Mouse (Mus musculus) myocyte (in vitro differentiated cells): ENCODE measurements at regions not wholly inside any gene's neighbourhood (a gene's known extent, or its start where the extent isn't known, plus 50 kb on each side); places are given as distances from the start of the nearest gene placed in this dataset.
"Not testable (repeated sequence)": the region's sequence is repeated elsewhere in the genome, so short reads cannot be mapped to it uniquely, and the experiment has no call there.

Experiments used
- H3K27me3 ChIP-seq: one replicate; pipeline ENCODE4 v1.6.1; 2011; ENCODE audit not compliant: control insufficient read depth, insufficient read depth, insufficient read length
- H3K36me3 ChIP-seq: one replicate; pipeline ENCODE4 v1.6.1; 2011; ENCODE audit not compliant: control insufficient read depth, insufficient read depth
- H3K4me2 ChIP-seq: one replicate; pipeline ENCODE4 v1.6.1; 2011; ENCODE audit warnings: low read depth, control low read depth
- H3K4me3 ChIP-seq: one replicate; pipeline ENCODE4 v1.5.1; 2011; ENCODE audit warnings: mild to moderate bottlenecking, control low read depth, moderate library complexity
- H3K79me2 ChIP-seq: one replicate; pipeline ENCODE4 v1.6.1; 2011; ENCODE audit not compliant: control insufficient read depth, insufficient read depth
- H3ac ChIP-seq: one replicate; pipeline ENCODE4 v1.6.1; 2011; ENCODE audit not compliant: control insufficient read depth, insufficient read length
- CEBPB ChIP-seq: IDR thresholded peaks from 2 replicates; pipeline ENCODE4 v1.6.1; 2011; ENCODE audit warnings: mild to moderate bottlenecking, moderate library complexity; ENCODE audit not compliant: poor library complexity, insufficient read depth, severe bottlenecking
- E2F4 ChIP-seq: IDR thresholded peaks from one replicate; pipeline ENCODE4 v1.6.1; 2011; ENCODE audit warnings: mild to moderate bottlenecking, control low read depth, moderate library complexity; ENCODE audit not compliant: insufficient read depth
- MAX ChIP-seq: IDR thresholded peaks from one replicate; pipeline ENCODE4 v1.6.1; 2011; ENCODE audit warnings: low read depth, mild to moderate bottlenecking, control low read depth
- MYOD1 ChIP-seq, 3 experiments: IDR thresholded peaks; one replicate each; pipeline ENCODE4 v1.6.1; 2011; ENCODE audit warnings: control low read depth in 2 of 3, low read depth in 2 of 3, mild to moderate bottlenecking in 2 of 3, moderate library complexity in 1 of 3; ENCODE audit not compliant: insufficient read length in 2 of 3, control insufficient read depth in 1 of 3
- MYOG ChIP-seq, 3 experiments: IDR thresholded peaks; one replicate each; pipeline ENCODE4 v1.6.1; 2011; ENCODE audit warnings: control low read depth in 2 of 3, low read depth in 2 of 3, mild to moderate bottlenecking in 2 of 3; ENCODE audit not compliant: insufficient read length in 2 of 3, control insufficient read depth in 1 of 3, insufficient read depth in 1 of 3
- POLR2A ChIP-seq: IDR thresholded peaks from one replicate; pipeline ENCODE4 v1.6.1; 2011; ENCODE audit warnings: low read depth, mild to moderate bottlenecking, control low read depth, moderate library complexity; ENCODE audit not compliant: insufficient read length
- POLR2AphosphoS2 ChIP-seq: IDR thresholded peaks from one replicate; pipeline ENCODE4 v1.6.1; 2011; ENCODE audit warnings: low read depth, control low read depth; ENCODE audit not compliant: insufficient read length
- REST ChIP-seq: IDR thresholded peaks from one replicate; pipeline ENCODE4 v1.6.1; 2011; ENCODE audit warnings: mild to moderate bottlenecking, control low read depth, moderate library complexity; ENCODE audit not compliant: insufficient read depth, insufficient read length
- SRF ChIP-seq: IDR thresholded peaks from one replicate; pipeline ENCODE4 v1.6.1; 2011; ENCODE audit warnings: low read depth; ENCODE audit not compliant: control insufficient read depth, insufficient read length
- TCF12 ChIP-seq: IDR thresholded peaks from one replicate; pipeline ENCODE4 v1.6.1; 2011; ENCODE audit warnings: mild to moderate bottlenecking, control low read depth; ENCODE audit not compliant: poor library complexity, insufficient read depth, severe bottlenecking
- TCF3 ChIP-seq: IDR thresholded peaks from one replicate; pipeline ENCODE4 v1.6.1; 2011; ENCODE audit warnings: low read depth, control low read depth; ENCODE audit not compliant: insufficient read length
- USF1 ChIP-seq: IDR thresholded peaks from one replicate; pipeline ENCODE4 v1.6.1; 2011; ENCODE audit warnings: low read depth, mild to moderate bottlenecking, control low read depth, moderate library complexity

DNA sequence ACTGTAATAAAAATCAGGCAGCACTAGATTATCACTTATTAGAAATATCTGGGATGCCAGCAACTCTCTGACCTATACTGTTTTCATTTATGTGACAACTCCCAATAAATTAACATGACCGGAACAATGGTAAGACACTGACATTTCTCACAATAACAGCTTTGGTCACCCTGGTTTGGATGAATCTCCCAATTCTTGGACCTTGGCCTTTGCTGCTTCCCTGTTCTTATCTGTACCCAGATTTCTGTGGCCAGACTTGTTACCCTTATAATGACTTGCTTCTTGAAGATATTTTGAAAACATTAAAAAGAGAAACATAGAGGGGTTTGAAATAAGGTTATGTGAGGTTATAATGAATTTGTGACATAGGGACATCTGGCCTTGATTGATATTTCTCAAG is 210.2 kb upstream of the Atp10a start:
- H3ac ChIP-seq: no peak overlapping the region
- H3K4me2 ChIP-seq: no peak overlapping the region
- TF ChIP-seq MYOG (IDR thresholded peaks at IDR 0.05; ENCODE audit: control insufficient read depth in 1 of 3, insufficient read depth in 1 of 3, insufficient read length in 2 of 3, low read depth in 2 of 3) (no peak), POLR2A (no peak), SRF (no peak), POLR2AphosphoS2 (no peak), TCF3 (no peak), TCF12 (no peak), REST (no peak), MYOD1 (IDR thresholded peaks at IDR 0.05; ENCODE audit: control insufficient read depth in 1 of 3, insufficient read length in 2 of 3, low read depth in 2 of 3) (no peak), MAX (no peak), USF1 (no peak), CEBPB (no peak), E2F4 (no peak)
- no peaks in the 10 kb centered on the region for H3K27me3 ChIP-seq
- H3K4me3 ChIP-seq: no peak overlapping the region
- no peaks in the 10 kb centered on the region for H3K79me2 ChIP-seq
- H3K36me3 ChIP-seq: no peaks in the 10 kb centered on the region

DNA sequence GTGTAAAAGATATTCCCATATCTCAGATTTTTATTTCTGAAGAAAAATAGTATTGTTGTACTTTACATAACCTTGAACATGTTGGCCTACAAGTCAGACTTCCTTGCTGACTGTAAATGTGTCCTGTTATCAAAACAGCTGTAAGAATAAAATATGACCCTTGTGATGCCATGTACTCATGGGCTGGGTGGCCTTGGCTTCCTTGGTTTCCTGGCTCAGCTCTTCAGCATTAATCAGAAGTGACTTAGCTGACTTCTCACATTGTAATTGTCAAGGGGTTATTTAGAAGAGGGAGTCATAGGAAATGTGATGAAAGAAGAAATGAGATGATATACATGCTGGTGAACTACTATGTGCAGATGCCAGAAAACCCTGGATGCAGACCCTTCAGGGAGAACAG is 209.7 kb upstream of the Atp10a start:
- TF ChIP-seq CEBPB: no peak
- no peak for TF ChIP-seq MYOD1 (IDR thresholded peaks at IDR 0.05; ENCODE audit: control insufficient read depth in 1 of 3, insufficient read length in 2 of 3, low read depth in 2 of 3)
- no peak for TF ChIP-seq TCF3
- no peak for TF ChIP-seq E2F4
- no peak for TF ChIP-seq SRF
- no peak for TF ChIP-seq MYOG (IDR thresholded peaks at IDR 0.05; ENCODE audit: control insufficient read depth in 1 of 3, insufficient read depth in 1 of 3, insufficient read length in 2 of 3, low read depth in 2 of 3)
- no peak for TF ChIP-seq REST
- no peak overlapping the region for H3ac ChIP-seq
- H3K27me3 ChIP-seq: no peaks in the 10 kb centered on the region
- H3K4me2 ChIP-seq: no peak overlapping the region
- H3K79me2 ChIP-seq: no peaks in the 10 kb centered on the region
- H3K36me3 ChIP-seq: no peaks in the 10 kb centered on the region
- no peak overlapping the region for H3K4me3 ChIP-seq

DNA sequence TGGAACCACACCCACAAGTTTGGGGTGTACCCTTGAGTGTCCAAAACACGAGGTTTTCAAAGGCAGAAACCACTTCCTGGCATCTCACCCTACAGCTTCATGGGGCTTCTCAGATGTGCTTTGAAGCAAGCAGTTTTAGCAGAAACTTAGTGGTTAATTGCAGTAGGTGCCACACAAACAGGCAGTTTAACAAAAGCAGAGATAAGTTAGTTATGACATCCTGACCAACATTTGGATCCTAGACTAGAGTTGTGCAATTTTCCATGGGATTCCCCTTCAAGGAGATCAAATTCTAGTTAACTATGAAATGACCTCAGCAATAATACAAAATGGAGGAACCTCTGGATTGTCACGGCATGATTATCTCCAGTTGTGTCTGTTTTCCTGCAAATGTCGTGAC is 207.2 kb upstream of the Atp10a start:
- Histone ChIP-seq H3K36me3 (no peaks in the 10 kb centered on the region), H3K4me3 (no peak overlapping the region)

DNA sequence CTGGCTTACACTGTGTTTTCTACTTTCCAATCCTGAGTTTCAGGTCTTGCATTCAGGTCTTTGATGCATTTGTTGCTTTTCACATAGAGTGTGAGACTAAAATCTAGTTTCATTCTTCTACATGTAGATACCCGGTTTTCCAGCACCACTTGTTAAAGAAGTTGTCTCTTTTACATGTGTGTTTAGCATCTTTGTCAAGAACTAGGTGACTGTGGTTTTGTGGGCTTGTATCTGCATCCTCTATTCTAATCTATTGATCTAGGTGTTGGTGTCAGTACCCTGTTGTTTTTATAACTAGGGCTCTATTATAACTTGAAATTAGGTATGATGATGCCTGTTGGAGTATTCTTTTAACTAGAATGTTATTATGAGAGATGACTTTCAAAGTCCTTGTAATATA is 204.0 kb upstream of the Atp10a start:
- H3ac ChIP-seq: no peak overlapping the region
- H3K4me3 ChIP-seq: no peak overlapping the region
- no peaks in the 10 kb centered on the region for H3K36me3 ChIP-seq
- H3K4me2 ChIP-seq: no peak overlapping the region
- no peak for TF ChIP-seq TCF12
- no peak for TF ChIP-seq USF1
- no peak for TF ChIP-seq E2F4
- TF ChIP-seq POLR2AphosphoS2: no peak
- TF ChIP-seq SRF: no peak
- TF ChIP-seq MAX: no peak
- TF ChIP-seq TCF3: no peak
- TF ChIP-seq MYOG (IDR thresholded peaks at IDR 0.05; ENCODE audit: control insufficient read depth in 1 of 3, insufficient read depth in 1 of 3, insufficient read length in 2 of 3, low read depth in 2 of 3): no peak
- no peak for TF ChIP-seq CEBPB
- TF ChIP-seq MYOD1 (IDR thresholded peaks at IDR 0.05; ENCODE audit: control insufficient read depth in 1 of 3, insufficient read length in 2 of 3, low read depth in 2 of 3): no peak
- no peak for TF ChIP-seq REST
- no peak for TF ChIP-seq POLR2A
- no peaks in the 10 kb centered on the region for H3K79me2 ChIP-seq
- H3K27me3 ChIP-seq: no peaks in the 10 kb centered on the region

More for the DNA sequence above, 207.2 kb upstream of the Atp10a start:
- peak overlapping the region; percentile 52 for H3K4me2 ChIP-seq
- no peak overlapping the region for H3ac ChIP-seq
- TF ChIP-seq POLR2A: no peak
- peak; percentile 79; the same call in 1 of the 2 replicates for TF ChIP-seq CEBPB
- H3K27me3 ChIP-seq: no peaks in the 10 kb centered on the region
- no peaks in the 10 kb centered on the region for H3K79me2 ChIP-seq

DNA sequence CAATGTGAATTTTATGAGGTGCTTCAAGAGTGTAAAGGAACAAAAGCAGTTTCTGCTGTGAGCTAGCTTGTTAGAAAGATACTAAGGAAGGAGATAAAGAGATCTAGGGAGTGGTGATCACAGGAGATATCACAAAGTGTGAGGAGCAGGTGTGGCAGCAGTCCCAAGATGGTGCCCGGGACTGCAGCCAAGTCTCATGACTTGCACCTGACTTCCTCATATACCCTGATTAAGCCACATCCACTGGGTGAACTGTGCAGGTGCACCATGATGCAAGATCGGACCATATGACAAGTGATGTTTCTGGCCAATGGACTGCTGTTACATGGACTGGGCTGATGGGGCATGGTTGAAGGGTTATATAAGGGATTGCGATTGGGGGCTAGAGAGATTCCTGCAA is 197.8 kb upstream of the Atp10a start:
- H3K4me2 ChIP-seq, H3K36me3 ChIP-seq, H3K79me2 ChIP-seq, H3K4me3 ChIP-seq, H3K27me3 ChIP-seq, H3ac ChIP-seq: not testable (repeated sequence)
